Mouse (Mus musculus): ENCODE data around the gene Hpdl.

Gene Hpdl

DNA sequence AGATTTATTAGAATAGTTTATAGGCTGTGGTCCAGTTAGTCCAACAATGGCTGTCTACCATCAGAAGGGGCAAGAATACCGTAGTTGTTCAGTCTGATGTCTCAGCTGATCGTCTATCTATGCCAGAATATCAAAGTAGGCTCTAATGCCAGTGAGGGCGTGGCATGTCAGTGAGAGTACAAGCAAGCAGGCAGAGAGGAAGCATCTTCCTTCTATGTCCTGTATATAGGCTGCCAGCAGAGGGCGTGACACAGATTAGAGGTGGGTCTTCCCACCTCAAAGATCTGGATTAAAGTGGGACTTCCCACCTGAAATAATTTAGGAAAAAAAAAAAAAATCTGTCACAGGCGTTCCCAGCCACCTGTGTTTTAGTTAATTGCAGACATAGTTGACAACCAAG is 21.6 kb downstream of the Hpdl start:
- DNase-seq (ENCODE audit: extremely low read depth, low read depth) = peak; percentile 30

- no peak for DNase-seq (ENCODE audit: extremely low read depth, low read depth)
Observed at GRCm38 (mm10) chr4:116796442-116797110, 24.9 kb downstream of the Hpdl start.

DNA sequence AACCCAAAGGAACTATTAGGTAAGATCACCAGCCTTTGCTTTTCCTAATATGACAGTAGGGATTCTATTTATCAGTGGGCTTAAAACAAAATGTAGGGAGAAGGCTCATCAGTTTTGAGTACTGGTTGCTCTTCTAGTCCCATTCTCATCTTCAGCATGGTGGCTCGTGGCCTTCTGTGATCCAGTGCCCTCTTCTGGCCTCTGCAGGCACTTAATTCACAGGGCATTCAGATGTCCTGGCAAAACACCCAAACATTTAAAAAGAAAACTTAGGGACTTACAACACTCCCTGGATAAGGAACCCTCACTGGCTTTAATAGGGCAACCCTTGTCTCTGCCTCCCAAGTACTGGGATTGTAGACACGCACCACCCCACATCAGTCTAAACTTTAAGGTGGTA is 27.2 kb downstream of the Hpdl start:
- DNase-seq (ENCODE audit: extremely low read depth, low read depth) = no peak

- no peak for DNase-seq (ENCODE audit: extremely low read depth, low read depth)
Observed at GRCm38 (mm10) chr4:116792453-116792852, 29.1 kb downstream of the Hpdl start.

DNA sequence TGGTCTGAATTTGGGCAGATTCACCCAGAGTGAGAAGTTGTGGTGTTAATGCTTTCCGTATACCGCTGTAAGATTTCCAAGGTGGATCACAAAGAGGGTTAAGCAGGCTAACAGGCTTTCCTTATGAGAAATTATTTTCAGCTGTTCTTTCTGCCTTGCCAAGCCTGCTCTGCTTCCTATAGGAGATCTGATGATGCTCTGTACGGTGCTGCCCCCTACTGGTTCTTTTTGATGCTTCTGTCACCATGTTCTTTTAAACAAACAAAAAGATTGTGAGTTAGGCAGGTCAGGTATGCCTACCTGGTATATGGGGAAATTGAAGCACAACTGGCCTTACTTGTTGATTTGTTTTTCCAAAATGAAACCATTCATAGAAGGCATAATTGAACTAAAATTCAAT is 32.6 kb downstream of the Hpdl start:
- peak; percentile 70 for DNase-seq (ENCODE audit: extremely low read depth, low read depth)

- DNase-seq (ENCODE audit: extremely low read depth, low read depth) = no peak
Observed at GRCm38 (mm10) chr4:116787985-116788760, 33.3 kb downstream of the Hpdl start.

GRCm38 (mm10) chr4:116786587-116786986 is 34.9 kb downstream of the Hpdl start:
- no peak for DNase-seq (ENCODE audit: extremely low read depth, low read depth)

GRCm38 (mm10) chr4:116782171-116782570 is 39.3 kb downstream of the Hpdl start:
- no peak for DNase-seq (ENCODE audit: extremely low read depth, low read depth)

DNA sequence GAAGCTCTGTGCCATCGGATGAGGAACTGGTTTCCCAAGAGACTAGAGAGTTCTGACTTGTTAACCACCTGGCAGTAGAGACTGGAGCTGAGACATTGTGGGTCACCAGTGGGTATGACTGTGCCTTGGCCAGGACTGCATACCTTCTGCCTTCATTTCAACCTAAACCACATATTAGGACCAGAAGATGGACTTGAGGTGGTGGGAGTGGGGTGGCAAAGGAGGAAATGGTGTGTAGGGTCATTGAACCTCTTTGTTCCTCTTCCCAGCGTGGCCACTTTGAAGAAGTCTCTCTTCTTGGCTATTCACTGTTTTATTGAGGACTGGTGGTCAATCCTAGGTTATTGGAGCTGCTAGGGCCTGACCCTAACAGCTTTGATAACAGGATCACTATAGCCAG is 40.1 kb downstream of the Hpdl start:
- no peak for DNase-seq (ENCODE audit: extremely low read depth, low read depth)

DNA sequence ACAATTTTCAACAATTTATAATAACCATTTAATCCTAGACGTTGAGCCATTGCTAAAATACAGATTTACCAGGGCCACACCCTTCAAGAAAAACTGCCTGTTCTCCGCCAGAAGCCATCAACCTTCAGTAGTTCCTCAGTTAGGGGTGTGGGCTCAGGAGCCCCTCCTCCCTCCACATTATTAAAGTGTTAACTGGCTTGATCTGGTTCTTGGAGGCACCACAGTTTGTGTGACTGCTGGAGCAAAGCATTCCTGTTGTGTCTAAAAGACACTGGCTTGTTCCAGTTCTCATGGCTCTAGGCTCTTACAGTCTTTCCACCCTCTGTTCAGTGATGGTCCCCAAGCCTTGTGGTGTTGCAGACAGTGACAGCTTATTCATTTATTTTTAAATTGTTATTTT is 41.0 kb downstream of the Hpdl start:
- no peak for DNase-seq (ENCODE audit: extremely low read depth, low read depth)

GRCm38 (mm10) chr4:116777079-116777478 is 44.4 kb downstream of the Hpdl start:
- no peak for DNase-seq (ENCODE audit: extremely low read depth, low read depth)

DNA sequence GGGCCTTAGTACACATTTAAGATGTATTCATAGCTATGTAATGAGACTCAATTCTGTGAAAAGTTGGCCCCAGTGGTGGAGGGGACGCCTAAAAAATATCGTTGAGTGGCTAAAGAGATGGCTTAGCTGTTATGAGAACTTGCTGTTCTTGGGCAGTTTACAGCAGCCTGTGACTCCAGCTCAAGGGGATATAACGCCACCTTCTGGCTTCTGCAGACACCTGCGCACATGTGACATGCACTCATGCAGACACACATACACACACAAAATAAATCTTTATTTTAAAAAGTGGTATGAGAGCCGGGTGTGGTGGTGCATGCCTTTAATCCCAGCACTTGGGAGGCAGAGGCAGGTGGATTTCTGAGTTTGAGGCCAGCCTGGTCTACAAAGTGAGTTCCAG is 45.1 kb downstream of the Hpdl start:
- no peak for DNase-seq (ENCODE audit: extremely low read depth, low read depth)
